Mouse (Mus musculus) splenic B cell, adult 2 months (primary cell): Measurements from ENCODE around the gene Ifitm3.
"Not testable (repeated sequence)": the region's sequence is repeated elsewhere in the genome, so short reads cannot be mapped to it uniquely, and the experiment has no call there.

Experiments used
- DNase-seq: peaks from one replicate; pipeline ENCODE4 v3.0.0-alpha.2; 2011; ENCODE audit warnings: low read depth, low spot score
- H3K27me3 ChIP-seq: 2 replicates; pipeline ENCODE4 v1.6.1; 2012; ENCODE audit warnings: mild to moderate bottlenecking, low read length, moderate library complexity, mixed read lengths; ENCODE audit not compliant: control insufficient read depth, poor library complexity, insufficient read depth, severe bottlenecking
- H3K36me3 ChIP-seq: 2 replicates; pipeline ENCODE4 v1.6.1; 2012; ENCODE audit warnings: mild to moderate bottlenecking, low read length, moderate library complexity, mixed read lengths; ENCODE audit not compliant: control insufficient read depth, poor library complexity, insufficient read depth, severe bottlenecking

The Ifitm3 gene

GRCm38 (mm10) chr7:141041661-141042060 lies 31.1 kb upstream of the Ifitm3 start:
- Histone ChIP-seq H3K27me3 (no peaks in the 10 kb centered on the region), H3K36me3 (no peaks in the 10 kb centered on the region)
- DNase-seq: no peak

GRCm38 (mm10) chr7:141040867-141041606 lies 30.5 kb upstream of the Ifitm3 start:
- DNase-seq: no peak
- H3K27me3 ChIP-seq: no peaks in the 10 kb centered on the region
- no peaks in the 10 kb centered on the region for H3K36me3 ChIP-seq

- no peak for DNase-seq
- Histone ChIP-seq H3K27me3 (no peaks in the 10 kb centered on the region), H3K36me3 (no peaks in the 10 kb centered on the region)
These were observed 29.0 kb upstream of the Ifitm3 start for GRCm38 (mm10) chr7:141039386-141040107.

- Histone ChIP-seq H3K27me3 (no peaks in the 10 kb centered on the region), H3K36me3 (no peaks in the 10 kb centered on the region)
- DNase-seq: no peak
These were observed 27.8 kb upstream of the Ifitm3 start for GRCm38 (mm10) chr7:141038090-141039032.

GRCm38 (mm10) chr7:141036624-141037023 lies 26.1 kb upstream of the Ifitm3 start:
- not testable (repeated sequence) for H3K36me3 ChIP-seq, DNase-seq, H3K27me3 ChIP-seq

GRCm38 (mm10) chr7:141032458-141033167 lies 22.0 kb upstream of the Ifitm3 start:
- no peaks in the 10 kb centered on the region for H3K27me3 ChIP-seq
- H3K36me3 ChIP-seq: no peaks in the 10 kb centered on the region
- no peak for DNase-seq

- no peaks in the 10 kb centered on the region for H3K27me3 ChIP-seq
- DNase-seq: no peak
- no peaks in the 10 kb centered on the region for H3K36me3 ChIP-seq
These were observed 19.8 kb upstream of the Ifitm3 start for GRCm38 (mm10) chr7:141030390-141030789.

- DNase-seq: no peak
- no peaks in the 10 kb centered on the region for H3K27me3 ChIP-seq
- no peaks in the 10 kb centered on the region for H3K36me3 ChIP-seq
These were observed 18.3 kb upstream of the Ifitm3 start, which contains the start of gene Gm17387 for GRCm38 (mm10) chr7:141028831-141029230. Gene Gm17387 (plus strand): TSS chr7:141029131.

GRCm38 (mm10) chr7:141026740-141027098 lies 16.1 kb upstream of the Ifitm3 start:
- DNase-seq: no peak
- Histone ChIP-seq H3K36me3 (no peaks in the 10 kb centered on the region), H3K27me3 (no peaks in the 10 kb centered on the region)

GRCm38 (mm10) chr7:141026097-141026739 lies 15.6 kb upstream of the Ifitm3 start:
- H3K36me3 ChIP-seq: no peaks in the 10 kb centered on the region
- H3K27me3 ChIP-seq: no peaks in the 10 kb centered on the region
- no peak for DNase-seq

GRCm38 (mm10) chr7:141024865-141025838 lies 14.6 kb upstream of the Ifitm3 start:
- Histone ChIP-seq H3K27me3 (no peaks in the 10 kb centered on the region), H3K36me3 (no peaks in the 10 kb centered on the region)
- no peak for DNase-seq

- H3K27me3 ChIP-seq: no peaks in the 10 kb centered on the region
- no peaks in the 10 kb centered on the region for H3K36me3 ChIP-seq
- no peak for DNase-seq
These were observed 11.2 kb upstream of the Ifitm3 start for GRCm38 (mm10) chr7:141021489-141022449.
